Mouse (Mus musculus): Measurements from ENCODE around the gene Acyp1.

Gene Acyp1

DNA sequence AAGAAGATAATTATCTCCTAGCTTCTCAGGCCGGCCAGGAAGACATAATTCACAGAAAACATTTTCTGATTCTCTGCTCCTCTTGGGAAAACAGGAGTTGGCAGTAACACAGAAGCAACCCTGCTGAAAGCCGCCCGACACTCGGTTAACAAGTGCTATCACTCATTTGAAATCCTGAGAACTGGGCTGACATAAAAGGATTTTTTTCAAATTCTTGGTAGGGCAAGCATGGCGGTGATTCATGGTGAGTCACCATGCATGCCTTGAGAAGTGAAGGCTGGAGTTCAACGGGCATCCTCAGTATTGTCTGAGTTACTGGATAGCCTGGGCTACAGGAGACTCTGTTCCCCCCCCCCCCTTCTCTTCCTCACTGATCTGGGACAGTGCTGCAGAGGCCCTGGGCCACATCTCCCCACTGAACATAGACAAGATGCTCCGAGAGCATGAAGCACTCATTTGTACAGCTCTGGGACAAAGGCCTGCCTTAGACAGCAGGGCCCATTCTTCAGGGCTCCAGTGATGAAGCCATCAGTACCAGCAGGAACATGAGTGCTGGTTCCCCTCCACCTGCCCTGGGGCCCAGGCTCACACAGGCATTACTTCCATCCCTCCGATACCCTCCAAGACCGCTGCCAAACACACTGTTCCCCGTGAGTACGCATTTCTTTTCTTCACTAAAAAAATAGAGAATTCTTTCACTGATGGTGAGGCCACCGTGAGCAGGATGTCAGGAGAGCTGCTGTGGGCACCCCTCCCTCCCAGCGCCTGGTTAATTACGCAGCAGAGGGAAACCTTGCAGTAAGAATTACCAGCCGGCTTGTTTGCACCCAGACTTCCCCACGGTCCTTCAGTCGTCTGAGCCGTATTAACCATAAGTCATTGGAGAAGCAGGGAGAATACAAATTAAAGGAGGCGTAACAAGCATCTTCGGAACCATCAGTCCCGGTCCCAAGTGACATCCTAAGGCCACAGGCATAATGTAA, 54.6 kb downstream of the Acyp1 start:
- DNase-seq (ENCODE audit: low spot score): no peak

DNA sequence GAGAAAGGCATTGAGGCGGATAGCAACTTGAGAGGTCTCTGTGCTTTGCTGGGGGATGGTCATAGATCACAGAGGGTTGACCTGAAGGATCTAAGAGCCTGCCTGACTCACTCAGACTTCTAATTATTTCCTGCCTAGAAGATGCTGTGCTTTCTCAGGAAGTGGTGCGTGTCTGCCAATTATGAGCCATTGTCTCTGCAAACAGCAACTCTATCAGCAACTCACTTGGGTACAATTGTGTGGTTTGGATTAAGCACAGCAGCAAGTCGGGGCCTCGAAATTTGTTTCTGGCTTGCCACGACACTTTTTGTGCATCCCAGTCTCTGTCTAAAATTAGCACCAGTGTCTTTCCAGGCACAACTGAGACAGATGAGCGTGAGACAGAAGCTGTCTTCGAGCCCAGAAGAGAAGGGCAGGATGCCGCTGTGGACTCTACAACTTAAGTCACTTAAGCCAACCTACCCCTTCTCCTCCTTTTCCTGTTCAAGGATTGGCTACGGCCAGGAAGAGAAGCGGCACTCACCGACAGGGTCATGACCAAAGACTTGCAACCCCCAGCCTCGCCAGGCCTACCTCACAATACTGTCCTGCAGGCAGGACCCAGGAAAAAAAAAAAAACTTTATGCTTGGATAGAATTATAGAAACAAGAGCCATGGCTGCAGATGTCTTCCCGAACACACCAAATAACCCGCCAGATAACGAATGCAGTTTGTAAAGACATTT, 60.2 kb downstream of the Acyp1 start:
- DNase-seq (ENCODE audit: low spot score): no peak

DNA sequence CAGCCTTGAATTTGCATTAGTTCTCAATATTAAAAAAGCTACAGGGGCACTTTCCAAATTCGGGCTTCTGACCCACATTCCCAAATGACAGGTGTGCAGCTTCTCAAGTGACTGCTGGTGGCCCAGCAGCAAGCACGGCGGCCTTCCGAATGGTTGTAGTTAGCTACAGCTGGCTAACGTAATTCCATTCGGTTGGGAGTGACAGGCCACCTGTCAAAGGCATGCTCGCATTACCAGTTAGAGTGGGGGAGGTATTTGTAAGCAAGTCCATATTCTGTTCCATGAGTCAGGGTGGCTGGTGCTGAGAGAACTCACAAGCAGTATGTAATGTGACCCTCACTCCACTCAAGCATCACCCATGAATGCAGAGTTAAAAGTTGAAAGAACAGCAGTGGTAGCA, 61.0 kb downstream of the Acyp1 start:
- no peak for DNase-seq (ENCODE audit: low spot score)

All from lung, postnatal 25 days (tissue).